Mouse (Mus musculus) A20 (cell line): Measurements from ENCODE around the gene Hist1h3d.
A peak's percentile ranks its signal among the peaks of the same experiment; 100 is the strongest.
"Not testable (repeated sequence)": the region's sequence is repeated elsewhere in the genome, so short reads cannot be mapped to it uniquely, and the experiment has no call there.

Experiments used
- DNase-seq: peaks from one replicate; pipeline ENCODE4 v3.0.0-alpha.2; 2011; ENCODE audit warnings: low read depth, low spot score

Hist1h3d gene

DNA sequence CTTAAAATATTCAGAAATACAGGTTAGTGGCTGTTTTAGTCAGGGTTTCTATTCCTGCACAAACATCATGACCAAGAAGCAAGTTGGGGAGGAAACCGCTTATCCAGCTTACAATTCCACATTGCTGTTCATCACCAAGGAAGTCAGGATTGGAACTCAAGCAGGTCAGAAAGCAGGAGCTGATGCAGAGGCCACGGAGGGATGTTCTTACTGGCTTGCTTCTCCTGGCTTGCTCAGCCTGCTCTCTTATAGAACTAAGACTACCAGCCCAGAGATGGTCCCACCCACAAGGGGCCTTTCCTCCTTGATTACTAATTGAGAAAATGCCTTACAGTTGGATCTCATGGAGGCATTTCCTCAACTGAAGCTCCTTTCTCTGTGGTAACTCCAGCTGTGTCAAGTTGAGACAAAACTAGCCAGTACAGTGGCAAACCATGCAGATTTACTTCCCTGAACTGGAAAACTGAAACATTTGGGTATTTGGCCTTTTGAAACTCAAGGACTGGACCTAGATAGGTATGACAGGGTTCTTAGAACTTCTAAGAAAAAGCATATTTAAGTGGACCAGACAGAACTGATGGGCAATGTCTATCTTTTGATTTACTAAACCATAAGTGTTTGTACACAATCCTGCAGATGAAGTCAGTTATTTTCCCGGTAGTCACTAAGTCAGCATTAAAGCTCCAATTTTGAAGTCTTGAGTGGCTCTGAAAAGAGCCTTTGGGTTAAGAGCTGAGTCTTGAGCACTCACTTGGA lies 33.2 kb upstream of the Hist1h3d start:
- DNase-seq = peak; percentile 63

DNA sequence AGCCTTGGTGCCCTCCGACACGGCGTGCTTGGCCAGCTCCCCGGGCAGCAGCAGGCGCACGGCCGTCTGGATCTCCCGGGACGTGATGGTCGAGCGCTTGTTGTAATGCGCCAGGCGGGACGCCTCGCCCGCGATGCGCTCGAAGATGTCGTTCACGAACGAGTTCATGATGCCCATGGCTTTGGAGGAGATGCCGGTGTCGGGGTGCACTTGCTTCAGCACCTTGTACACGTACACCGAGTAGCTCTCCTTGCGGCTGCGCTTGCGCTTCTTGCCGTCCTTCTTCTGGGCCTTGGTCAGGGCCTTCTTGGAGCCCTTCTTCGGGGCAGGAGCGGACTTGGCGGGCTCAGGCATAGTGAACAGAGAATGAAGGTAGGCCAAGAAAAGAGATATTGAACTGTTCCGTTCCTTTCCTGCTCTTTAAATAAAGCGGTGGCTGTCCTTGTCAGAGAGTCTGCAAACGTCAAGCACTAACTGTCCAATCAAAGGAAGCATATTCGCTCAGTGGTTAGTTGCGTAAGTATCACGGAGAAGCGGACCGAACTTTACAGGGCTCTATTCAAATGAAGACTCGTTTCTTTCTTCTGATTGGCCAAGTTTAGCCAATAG lies 32.5 kb upstream of the Hist1h3d start, which contains the start of gene Hist1h2bh:
Gene Hist1h2bh (minus strand): TSS at position 394 of the 609 bp plus-strand sequence.
- DNase-seq = peak; percentile 95

DNA sequence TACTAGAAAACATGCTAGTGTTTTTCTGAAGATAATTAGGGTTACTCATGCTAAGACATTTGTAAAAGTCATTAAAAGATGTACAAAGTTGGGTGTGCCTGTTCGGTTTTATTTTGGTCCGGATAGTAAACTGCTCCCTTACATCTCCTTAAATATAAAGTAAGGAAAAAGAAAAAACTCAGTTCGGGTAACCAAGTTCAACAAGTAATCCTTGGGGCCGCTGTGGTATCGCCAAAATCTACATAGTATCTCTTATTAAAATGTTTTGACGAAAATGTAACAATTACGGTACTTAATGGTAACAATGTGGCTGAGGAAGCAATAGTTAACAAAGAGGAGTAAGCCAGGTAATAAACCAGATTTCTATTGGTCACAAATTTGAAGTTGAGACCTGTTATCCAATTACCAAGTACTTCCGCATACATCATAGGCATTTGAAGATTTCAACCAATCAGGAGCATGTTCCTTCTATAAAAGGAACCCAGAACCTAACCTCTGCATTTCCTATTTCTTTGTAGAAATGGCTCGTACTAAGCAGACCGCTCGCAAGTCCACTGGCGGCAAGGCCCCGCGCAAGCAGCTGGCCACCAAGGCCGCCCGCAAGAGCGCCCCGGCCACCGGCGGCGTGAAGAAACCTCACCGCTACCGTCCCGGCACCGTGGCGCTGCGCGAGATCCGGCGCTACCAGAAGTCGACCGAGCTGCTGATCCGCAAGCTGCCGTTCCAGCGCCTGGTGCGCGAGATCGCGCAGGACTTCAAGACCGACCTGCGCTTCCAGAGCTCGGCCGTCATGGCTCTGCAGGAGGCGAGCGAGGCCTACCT lies 31.4 kb upstream of the Hist1h3d start, which contains the start of gene Hist1h3f:
Gene Hist1h3f (plus strand): TSS at position 88 of the 822 bp plus-strand sequence.
- DNase-seq = peak; percentile 95

DNA sequence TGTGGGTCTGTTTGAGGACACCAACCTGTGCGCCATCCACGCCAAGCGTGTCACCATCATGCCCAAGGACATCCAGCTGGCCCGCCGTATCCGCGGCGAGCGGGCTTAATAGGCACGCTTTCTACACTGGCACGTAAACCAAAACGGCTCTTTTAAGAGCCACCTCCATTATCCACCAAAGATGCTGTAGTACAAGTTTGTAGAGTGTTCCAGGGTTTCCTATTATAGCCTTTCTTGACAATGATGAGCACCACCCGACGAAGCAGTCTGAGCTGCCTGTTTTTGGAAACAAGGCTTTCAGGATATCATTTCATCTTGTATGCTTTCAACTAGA lies 30.8 kb upstream of the Hist1h3d start:
- peak; percentile 51 for DNase-seq

DNA sequence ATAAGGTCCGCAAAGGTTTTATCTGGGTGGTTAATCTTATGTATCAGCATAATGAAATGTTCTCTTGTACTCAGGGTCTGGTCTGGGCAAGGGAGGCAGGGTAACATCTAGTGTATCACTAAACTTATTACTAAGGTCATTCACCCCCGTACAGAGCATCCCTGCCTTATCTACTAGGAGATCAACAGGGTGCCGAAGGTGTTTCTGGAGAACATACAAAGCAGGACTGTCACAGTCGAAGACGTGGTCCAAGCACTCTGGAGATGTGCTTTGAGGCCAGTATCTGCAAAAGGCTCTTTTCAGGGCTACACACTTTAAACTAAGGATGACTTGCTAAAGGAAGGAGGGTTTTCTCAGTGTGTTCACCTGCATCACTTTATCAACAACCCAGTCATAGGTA lies 28.9 kb upstream of the Hist1h3d start:
- DNase-seq = peak; percentile 10

DNA sequence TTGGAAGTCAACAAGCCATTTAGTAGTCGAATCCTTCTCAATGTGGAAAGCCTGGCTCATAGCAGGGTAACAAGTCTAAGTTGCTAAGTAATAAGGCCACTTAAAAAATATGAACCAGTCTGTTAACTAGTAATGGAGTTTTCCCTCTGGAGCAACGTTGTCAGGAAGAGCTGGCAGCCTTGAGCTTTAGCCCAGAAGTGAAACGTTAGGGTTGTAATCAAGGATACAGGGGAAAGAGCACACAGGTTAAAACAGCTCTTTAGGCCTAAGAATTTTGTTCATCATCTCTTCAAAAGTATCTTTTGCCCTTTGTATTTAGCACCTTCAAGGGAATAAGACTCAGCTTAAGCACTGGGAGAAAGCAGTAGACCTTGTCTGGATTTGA lies 24.8 kb upstream of the Hist1h3d start:
- no peak for DNase-seq

DNA sequence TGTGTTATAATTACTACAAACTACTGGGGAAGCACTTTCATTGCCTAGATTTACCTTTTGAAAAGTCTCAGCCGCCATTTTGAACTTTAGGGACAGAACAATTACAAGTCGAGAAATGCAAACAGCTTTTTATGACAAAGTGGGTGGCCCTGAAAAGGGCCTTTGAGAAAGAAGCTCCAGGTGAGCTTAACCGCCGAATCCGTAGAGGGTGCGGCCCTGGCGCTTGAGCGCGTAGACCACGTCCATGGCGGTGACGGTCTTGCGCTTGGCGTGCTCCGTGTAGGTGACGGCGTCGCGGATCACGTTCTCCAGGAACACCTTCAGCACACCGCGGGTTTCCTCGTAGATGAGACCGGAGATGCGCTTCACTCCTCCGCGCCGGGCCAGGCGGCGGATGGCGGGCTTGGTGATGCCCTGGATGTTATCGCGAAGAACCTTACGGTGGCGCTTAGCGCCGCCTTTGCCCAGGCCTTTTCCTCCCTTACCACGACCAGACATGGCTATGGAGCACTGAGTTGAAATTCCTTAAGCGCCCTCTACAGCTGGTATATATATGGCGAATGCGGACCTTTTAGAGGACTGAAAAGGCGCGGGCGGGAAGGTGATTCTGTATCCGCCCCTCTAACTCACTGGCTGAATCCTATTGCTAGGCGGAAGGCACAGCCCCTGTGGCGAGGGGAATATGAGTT lies 24.3 kb upstream of the Hist1h3d start, which contains the start of gene Hist1h4f:
Gene Hist1h4f (minus strand): TSS at position 503 of the 689 bp plus-strand sequence.
- peak; percentile 95 for DNase-seq

DNA sequence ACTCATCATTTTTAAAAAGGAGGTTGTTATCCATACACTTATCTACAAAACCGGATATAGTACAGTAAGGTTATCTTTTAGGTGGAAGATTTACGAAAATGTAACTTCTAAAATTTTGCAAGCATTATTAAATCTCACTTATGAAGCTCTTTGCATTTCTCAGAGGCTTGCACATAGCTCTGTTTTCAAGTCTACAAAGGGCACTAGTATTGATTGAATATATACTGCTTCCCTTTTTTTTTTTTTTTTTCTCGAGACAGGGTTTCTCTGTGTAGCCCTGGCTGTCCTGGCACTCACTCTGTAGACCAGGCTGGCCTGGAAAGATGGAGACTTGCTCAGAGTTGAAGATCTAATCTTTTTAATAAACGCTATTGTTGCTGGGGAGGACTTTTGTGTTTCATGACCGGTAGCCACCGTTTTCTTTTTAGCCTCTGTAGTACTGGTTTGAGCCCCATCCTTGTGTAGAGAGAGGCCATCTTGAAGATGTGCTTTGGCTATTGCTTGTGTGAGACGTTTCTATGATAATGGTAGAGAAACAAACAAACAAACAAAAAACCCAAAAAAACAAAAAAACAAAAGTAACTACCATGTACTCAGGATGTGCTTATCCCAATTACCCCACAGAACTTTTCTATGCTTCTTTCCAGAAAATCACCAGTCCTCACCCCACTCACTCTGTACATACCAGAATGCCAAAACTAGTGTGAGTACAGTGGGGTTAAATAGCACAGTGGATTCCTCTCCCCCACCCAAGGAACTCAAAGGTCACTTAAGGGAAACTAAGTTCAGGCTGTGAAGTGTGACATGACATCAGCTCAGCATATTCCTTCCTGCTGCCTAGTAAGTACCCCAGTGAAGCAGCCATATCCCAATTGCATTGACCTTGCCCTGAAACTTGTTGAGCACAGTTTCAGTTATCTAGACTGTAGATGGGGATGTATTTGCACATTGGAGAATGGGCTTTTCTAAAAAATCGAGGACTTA lies 23.3 kb upstream of the Hist1h3d start:
- DNase-seq = peak; percentile 54

DNA sequence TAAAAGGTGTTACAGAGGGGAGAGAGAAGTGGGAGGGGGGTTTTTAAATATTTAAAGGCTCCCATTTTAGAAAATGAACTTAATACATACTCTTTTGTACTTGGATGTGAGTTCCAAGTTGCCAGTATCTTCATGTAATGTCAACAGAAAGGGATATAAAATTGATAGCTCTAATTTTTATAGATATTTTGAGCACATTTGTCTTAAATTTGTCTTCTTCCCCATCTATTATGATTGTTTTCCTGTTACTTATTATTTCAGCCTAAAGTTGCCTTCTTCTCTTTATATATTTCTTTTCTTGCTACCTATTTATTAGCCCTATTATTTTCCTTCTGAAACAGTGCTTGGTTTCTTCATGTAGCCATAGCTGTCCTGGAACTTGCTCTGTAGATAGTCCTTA lies 22.6 kb upstream of the Hist1h3d start, which contains the start of gene Hist1h1d:
Gene Hist1h1d (plus strand): TSS at position 301 of the 400 bp plus-strand sequence.
- DNase-seq = no peak

DNA sequence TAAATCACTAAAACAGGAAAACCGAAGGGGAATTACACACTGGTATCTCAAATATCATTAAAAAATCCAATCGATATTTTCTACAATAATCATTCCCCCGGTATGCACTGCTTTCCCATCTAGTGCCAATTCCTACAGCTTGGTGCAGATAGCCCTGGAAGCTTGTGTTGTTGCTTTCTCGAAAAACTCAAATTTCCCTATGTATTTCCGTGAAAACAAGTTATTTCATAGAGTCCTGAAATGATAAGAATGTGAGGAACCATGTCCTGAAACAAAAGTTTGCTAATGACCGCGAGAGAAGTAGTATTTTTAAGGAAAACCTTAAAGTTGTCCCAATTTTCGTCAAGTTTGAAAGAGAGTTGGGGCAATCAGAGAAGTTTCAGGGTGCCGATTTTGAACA lies 21.2 kb upstream of the Hist1h3d start:
- DNase-seq = no peak

DNA sequence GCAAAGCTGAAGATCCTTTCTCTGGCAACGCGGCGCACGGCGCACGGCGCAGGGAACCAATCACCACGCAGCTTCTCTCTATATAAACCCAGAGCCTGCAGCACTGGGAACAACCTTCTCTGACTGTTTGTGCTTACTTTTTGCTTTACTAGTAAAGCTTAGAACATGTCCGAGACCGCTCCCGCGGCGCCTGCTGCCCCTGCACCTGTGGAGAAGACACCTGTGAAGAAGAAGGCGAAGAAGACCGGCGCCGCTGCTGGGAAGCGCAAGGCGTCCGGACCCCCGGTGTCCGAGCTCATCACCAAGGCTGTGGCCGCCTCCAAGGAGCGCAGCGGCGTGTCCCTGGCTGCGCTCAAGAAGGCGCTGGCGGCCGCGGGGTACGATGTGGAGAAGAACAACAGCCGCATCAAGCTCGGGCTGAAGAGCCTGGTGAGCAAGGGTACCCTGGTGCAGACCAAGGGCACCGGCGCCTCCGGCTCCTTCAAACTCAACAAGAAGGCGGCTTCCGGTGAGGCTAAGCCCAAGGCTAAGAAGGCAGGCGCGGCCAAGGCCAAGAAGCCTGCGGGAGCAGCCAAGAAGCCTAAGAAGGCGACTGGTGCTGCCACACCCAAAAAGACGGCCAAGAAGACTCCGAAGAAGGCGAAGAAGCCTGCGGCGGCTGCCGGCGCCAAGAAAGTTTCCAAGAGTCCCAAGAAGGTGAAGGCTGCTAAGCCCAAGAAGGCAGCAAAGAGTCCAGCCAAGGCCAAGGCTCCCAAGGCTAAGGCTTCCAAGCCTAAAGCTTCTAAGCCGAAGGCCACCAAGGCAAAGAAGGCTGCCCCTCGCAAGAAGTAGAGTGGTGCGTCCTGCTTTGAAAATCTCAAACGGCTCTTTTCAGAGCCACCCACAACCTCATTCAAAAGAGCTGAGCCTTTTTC lies 20.4 kb upstream of the Hist1h3d start:
- DNase-seq = peak; percentile 95

DNA sequence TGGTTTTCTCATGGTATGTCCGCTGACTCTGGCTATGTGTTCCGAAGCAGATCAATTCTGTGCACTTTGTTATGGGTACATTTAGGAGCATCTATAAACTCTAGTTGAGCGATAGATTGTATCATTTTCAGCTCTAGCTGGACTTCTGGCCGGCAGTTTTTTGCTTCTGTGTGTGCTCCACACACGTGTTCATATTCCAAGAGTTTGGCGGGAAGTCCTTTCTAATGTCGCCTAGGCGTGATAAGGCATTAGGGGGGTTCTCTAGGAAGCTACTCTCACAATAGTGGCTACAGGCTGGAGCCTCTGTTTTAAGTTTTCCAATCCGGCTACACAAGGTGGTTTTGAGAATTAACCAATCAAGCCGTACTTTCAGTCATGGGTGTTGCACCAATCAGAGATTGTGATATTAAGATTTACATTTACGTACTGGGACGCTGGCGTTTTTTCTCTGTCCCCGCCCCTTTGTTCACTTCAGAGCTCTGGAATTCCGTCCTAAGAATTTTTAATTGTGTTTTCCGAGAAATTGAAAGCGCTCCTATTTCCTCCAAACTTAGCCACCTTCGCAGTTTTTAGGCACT lies 19.6 kb upstream of the Hist1h3d start:
- DNase-seq = peak; percentile 90

DNA sequence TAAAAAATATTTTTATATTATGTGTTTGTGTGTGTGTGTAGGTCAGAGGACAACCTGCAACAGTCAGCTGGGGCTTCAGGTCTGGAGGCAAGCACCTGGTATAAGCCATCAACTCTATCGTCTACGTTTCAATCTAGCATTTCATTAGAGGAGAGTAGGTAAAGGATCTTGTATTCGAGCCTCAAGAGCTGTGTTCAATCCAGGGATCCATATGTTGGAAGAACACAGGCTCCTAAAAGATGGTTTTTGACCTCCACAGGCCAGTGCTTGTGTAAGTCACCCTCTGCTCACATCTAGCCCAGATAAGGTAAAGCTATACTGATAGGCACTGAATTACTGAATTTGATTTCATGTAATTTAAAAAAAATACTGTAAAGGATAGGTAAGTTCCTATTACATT lies 18.7 kb upstream of the Hist1h3d start:
- DNase-seq = peak; percentile 8

DNA sequence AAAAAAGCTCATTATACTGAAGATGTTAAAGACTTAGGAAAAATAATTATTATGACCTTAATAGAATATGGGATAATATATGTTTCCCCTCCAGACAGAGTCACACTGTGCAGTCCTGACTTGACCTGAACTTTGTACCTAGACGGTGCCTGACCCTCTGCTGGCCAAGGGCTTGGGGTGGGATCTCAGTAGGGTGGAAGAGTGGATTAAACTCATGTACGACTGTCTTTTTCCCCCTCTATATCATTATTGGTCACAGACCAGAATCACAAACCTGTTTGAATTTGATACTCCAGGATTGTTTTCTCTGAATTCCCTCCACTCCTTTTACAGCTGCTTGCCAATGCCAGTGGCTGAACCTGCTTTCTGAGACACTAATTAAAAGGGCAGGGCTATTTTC lies 14.9 kb upstream of the Hist1h3d start:
- DNase-seq = not testable (repeated sequence)

DNA sequence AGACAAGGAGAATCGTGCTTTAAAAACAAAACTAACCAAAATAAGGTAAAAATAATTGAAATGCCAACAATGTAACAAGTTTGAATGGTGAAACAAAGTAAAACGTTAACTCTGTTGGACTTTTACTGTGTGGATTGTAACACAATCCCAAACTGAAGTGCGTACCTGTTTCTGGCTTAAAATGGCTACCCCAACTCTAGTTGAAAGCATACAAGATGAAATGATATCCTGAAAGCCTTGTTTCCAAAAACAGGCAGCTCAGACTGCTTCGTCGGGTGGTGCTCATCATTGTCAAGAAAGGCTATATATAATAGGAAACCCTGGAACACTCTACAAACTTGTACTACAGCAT lies 14.1 kb upstream of the Hist1h3d start:
- not testable (repeated sequence) for DNase-seq

DNA sequence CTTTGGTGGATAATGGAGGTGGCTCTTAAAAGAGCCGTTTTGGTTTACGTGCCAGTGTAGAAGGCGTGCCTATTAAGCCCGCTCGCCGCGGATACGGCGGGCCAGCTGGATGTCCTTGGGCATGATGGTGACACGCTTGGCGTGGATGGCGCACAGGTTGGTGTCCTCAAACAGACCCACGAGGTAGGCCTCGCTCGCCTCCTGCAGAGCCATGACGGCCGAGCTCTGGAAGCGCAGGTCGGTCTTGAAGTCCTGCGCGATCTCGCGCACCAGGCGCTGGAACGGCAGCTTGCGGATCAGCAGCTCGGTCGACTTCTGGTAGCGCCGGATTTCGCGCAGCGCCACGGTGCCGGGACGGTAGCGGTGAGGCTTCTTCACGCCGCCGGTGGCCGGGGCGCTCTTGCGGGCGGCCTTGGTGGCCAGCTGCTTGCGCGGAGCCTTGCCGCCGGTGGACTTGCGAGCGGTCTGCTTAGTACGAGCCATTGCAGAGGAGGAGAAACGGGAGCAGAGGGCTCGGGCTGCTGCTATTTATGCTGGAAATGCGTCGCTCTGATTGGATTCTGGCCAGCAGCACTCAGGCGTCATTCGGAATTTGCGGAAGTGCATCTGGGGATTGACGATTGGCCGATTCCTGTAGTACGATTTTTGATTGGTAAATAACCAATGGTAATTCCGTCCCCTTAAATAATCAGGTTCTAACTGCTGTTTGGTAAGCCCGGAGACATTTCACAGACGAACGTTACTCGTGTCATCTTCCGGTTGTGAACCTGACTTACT lies 13.5 kb upstream of the Hist1h3d start, which contains the start of gene Hist1h3e:
Gene Hist1h3e (minus strand): TSS at position 487 of the 777 bp plus-strand sequence.
- DNase-seq = peak; percentile 98

DNA sequence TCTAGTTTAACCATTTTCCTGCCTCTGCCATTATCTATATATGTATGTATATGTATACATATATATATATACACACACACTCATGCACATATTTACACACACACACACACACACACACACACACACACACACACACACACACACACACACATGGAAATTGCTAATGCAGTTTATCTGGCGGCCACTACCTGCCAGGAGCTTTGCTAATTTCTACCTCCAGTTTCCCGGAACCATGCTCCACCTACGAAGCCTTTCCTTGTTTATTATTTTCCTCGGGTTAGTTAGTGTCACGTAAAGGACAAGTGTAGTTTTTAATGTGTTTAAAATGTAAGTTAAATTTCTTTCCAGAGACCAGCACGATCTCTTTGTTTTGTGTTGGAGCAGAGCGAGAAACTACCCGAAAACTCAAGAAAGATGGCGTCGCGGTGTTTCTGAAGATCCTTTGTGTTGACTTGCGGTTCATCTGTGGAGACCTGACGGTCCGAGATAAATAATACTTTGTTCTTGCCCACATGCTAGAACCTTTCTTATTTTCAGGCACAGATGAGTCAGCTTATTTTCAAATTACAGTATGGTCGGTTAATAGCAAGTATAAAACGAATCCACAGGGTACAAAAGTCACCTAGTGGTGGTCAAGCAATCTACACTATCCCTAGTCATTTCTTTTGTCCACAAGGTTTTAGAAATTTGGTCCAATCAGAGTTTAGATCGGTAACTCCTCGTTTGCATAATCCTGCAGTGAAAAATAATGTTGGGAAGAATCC lies 12.7 kb upstream of the Hist1h3d start:
- peak; percentile 85 for DNase-seq
